Mouse (Mus musculus) frontal cortex, postnatal 36 days (tissue): Measurements from ENCODE around the gene Flot1.

Source experiments
- DNase-seq, 2 experiments: peaks; one replicate each; pipeline ENCODE4 v3.0.0; 2022; ENCODE audit warnings: low spot score in 2 of 2

Gene Flot1

DNA sequence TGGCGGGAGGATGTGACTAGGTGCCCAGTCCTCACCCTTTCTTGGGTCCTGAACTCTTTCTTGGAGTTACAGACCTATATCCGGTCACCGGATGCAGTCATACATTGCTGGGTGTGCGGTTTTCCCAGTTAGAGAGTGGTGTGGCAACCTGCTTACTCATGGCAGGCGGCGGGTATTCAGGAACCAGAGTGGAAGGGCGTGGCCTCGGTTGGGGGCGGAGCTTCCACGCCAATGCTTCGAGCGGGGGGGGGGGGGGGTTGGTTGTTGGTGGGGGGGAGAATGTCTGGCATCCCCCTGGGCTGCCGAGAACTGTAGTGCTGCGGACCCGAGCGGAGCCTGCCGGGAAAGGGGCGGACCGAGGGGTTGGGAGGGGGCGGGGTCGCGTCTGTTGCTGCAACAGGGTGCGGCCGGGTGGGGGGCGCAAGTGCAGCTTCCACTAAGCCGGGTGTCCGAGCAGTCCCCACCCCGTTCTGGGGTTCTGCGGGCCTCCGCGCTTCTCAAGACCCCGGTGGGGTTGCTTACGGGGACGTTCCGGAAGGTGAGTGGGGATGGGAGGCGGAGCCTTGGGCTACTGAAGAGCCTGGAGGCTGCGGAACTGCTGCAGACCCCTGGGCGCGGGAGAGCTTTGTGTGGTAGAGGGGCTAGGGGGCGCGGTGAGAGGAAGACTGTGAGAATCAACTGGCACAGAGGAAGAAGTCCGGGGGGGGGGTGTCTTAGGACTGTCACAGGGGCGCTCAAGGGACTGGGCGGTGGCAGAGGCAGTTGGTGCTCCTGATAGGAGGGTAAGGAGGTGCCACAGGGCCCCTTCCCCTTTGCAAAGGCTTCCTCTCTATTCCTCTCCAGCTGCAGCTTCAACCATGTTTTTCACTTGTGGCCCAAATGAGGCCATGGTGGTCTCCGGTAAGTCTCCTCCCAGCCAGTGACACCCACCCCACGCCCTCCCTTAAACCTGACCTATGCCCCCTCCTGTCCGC lies at the start of gene Flot1:
Gene Flot1, plus strand, starts transcription at position 267 of the 974 bp plus-strand sequence.
- DNase-seq = peak; percentile 73 to 75

DNA sequence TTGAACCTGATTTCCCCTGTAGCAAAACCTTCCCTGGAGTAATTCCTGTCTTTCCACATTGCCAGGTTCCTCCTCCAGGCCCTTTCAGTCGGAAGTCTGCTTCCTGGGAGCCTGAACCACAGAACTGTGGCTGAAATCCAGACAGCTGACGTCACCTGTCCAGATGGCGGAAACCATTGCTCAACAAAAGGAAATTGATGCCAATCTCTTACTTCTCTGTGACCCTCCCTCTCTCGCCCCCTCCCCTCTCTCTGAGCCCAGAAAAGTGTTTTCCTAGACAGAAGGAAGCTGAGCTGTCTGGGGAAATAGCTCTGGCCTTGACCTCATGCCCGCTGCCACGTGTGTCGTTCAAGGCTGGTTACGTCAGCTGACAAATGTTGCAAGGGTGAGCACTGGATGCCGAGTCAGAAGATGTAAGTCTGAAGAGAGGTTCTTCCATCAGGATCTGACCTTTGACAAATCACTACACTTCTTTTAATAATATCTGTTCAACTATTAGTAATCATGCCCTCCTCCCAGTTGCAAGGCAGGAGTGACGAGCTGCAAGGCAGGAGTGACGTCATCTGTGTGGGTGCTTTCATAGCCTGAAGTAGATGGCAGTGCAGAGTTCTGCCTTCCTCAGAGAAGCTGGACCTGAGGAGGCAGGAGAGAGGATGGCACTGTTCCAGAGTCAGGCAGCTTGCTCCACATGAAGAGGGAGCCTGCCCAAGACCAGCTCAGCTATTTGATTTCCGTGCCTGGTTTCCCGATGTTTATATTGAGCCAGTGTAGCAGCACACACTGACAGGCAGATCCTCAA lies 46.0 kb upstream of the Flot1 start:
- DNase-seq = peak; percentile 75 to 77

DNA sequence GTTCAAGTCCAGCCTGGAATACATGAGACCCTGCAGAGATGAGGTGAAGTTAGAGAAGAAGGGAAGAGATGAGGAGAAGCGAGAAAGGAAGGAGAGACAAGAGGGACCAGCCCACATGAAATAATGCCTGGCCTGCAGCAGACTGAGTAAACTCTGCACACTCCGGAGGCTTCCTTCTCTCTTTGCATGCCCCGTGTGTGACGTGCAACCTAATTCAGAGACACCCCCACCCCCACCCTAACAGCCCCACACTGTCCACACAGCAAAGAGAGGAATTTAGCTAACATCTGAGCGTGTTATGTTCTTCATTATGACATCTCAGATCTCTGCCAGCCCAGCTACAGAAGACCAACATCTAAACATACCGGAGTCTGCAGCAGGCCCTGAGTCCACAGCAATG lies 44.1 kb upstream of the Flot1 start:
- no peak for DNase-seq

DNA sequence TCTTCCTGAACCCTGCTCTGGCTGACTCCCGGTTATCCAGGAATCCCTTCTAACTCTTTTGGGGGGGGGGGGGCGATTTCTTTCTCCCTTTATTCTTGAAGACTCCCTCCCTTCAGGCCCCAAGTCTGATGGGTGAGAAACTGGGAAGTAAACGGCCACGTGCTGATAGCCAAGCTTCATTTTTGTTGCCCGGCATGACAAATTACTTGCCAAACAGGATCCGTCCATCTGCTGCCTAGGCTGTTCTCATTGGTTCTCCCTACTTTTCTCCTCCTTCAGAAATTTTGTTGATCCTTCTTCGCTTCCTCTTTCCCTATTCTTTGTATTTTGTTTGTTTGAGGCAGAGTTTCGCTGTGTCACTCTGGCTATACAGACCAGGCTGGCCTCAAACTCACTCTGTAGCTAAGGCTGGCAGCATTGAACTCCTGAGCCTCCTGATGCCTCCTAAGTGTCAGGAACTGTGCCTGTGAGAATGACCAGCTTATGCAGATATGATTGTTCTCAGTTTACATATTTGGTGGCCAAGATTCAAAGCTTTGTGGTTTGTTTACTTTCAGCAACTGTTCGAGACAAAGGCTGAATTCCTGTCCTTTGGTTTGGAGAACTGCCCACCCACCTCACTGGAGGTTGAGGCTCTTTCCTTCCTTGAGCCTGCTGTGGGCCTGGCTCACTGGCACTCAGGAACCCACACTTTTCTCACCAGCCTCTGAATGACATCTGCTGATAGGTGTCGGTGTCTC lies 43.4 kb upstream of the Flot1 start:
- no peak for DNase-seq

DNA sequence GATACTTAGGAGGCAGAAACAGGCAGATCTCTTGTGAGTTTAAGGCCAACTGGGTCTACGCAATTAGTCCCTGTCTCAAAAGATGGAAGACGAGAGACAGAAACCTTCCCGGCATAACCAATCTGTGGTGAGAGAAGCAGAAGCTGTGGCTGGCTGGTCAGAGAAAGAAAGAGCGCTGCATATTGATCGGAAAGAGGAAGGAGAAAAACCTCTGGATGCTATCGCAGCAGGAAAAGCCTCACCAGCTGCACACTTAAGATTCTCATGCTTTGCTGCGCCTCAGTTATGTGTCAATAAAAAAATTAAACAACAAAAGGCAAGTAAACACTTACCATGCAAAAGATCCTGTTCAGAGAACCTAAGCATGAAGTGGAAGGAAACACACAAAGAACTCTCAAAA lies 42.7 kb upstream of the Flot1 start:
- DNase-seq = no peak

DNA sequence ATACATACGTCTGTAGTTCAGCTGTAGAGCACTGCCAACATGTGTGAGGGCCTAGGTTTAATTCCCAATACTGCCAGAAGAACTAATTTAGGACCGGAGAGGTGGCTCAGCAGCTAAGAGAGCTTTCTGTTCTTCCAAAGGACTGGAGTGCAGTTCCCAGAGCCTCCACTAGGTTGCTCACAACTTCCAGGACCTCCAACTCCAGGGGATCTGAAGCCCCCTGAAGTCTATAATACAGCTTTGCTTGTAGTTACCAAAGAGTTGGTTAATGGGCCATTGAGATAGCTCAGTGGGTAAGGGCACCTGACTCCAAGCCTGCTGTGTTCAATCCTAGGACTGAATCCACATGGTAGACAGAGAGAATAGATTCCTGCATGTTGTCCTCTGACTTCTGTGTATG lies 40.6 kb upstream of the Flot1 start:
- no peak for DNase-seq

DNA sequence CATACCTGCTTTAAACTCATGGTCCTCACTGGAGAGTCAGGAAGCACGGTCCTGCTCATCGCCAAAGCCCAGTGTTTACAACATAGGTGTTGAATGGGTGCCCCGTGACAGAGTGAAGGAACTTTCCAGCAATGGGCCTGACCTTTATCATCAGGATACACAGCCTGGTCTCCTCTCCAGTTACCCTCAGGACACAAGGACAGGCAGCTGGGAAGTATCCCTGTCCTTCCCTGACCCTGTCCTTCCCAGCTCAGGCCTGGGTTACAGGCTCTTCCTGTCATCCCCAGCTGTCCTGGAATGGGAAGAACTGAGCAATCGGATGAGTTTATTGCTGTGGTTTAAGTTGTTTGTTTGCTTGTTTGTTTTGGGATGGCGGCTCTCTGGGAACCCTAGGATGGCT lies 40.1 kb upstream of the Flot1 start:
- no peak for DNase-seq

DNA sequence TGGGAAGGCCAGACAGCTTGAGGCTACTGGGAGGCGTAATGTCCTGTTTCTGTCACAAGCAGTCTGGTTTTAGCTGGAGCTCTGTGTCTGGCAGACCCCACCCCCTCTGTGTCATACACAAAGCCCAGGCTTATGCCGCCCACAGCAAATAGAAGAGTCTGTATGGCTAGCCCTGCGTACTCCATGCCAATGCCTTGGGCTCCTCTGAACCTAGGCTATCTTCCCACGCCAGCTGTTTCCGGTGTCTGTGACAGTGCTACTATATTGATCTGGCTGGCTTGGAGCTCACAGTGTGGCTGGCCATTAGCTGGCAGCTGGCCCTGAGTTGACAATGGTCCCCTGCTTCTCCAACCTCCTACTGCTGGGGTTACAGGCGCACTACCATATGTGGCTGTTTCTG lies 39.1 kb upstream of the Flot1 start:
- peak in 1 of 2 experiments; percentile 10 for DNase-seq

DNA sequence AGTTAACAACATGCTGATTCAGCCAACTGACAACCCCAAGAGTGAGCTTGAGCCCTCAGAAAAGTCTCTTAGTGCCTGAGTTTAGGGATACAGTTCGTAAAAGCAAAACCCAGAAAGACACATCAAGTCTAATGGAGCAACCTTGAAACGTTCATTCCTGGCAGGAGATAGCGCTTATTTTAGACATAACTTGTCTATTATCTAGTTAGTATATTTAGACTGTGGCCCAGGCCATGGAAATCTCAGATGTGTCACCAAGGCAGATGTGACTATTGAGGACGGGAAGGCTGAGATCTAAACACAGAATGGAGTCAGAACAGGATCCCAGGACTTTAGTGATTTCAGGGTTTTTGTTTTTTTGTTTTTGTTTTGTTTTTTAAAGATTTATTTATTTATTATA lies 37.9 kb upstream of the Flot1 start:
- no peak for DNase-seq

DNA sequence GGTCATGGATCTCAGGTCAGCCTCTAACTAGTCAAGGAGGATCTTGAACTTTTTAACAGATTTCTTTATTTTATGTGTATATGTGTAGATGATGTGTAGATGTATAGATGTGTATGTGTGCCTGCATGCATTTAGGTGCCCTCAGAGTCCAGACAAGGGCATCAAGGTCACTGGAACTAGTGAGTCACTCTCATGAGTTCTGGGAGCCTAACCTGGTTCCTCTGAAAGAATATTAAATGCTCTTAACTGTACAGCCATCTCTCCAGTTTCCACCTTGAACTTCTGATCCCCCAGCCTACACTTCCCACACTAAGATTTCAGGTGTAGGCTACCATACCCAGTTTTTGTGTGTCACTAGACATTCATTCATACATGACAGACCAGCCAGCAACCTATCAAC lies 35.5 kb upstream of the Flot1 start:
- no peak for DNase-seq

DNA sequence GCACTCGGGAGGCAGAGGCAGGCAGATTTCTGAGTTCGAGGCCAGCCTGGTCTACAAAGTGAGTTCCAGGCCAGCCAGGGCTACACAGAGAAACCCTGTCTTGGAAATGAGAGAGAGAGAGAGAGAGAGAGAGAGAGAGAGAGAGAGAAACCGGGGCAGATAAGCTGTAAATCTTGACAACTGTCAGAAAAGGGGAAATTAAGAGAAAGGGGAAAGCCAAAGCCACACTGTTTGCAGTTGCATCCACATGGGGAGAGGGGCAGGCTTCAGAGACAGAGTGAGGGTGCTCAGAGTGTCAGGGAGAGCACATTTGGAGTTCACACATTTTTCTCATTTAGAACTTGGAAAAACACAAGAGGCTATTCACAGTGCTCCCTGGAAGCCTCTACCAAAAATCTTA lies 35.0 kb upstream of the Flot1 start:
- no peak for DNase-seq

DNA sequence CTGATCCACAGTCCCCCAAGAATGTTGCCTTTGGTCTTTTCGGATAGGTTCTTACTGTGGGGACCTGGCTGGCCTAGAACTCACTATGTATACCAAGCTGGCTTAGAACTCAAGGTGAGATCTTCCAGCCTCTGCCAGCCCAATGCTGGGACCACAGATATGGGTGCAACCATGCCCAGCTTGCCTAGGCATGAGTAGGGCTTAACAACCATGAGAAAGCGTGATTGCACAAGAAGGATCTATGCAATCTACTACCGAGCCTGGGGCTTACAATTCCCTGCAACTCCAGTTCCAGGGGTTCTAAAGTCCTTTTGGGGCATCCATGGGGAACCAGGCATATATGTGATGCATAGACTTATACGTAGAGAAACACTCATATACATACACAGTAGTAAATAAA lies 32.1 kb upstream of the Flot1 start:
- DNase-seq = no peak

DNA sequence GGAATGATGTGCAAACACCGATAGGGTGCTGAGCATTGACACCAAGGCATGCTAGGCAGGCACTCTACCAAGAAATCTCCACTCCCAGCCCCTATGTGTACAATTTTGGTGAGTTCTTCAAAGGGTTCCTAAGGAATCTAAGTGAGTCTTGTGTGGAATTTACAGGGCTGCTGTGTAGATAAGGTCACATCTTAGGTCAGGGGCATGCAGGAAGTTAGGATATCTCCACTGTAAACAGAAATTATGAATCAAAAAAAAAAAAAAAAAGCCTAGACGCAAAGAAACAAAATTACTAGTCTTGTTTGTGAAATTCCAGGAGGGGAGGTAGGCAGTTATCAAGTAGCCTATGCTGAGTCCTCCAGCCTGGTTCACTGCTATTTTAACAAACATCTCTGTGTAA lies 30.2 kb upstream of the Flot1 start:
- no peak for DNase-seq

DNA sequence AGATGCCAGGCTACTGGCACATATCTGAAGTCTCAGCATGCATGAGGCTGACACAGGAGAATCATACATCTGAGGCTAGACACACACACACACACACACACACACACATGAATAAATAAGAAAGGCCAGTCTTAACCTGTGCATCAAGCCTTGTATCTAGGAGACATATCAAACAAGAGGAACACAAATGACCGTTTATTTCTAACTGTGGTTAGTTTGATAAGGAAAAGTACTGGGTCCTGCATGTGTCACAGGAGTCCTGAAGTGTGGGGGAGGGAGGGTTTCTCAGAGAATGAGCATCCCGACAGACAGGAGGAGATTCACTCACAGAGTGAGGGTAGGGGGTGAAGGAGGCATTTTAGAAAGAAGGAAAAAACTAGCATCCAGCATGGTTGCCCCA lies 27.9 kb upstream of the Flot1 start:
- no peak for DNase-seq

DNA sequence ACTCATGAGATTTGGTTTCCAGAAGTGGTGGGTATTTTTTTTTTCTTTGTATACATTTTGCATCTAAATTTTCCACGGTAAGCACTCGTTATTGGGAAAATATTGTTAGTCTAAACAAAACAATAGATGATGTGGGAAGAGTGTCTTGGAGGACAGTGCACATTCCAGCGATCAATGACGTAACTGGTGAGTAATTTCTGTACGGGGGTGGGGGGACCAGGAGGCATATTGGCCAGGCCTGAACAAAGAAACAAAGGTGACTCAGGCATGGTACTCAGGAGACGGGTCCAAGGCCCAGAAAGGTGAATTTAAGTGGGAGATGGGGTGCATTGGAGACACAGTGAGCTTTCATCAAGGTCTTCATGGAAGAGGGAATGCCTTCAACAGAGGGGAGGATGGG lies 27.4 kb upstream of the Flot1 start:
- no peak for DNase-seq

DNA sequence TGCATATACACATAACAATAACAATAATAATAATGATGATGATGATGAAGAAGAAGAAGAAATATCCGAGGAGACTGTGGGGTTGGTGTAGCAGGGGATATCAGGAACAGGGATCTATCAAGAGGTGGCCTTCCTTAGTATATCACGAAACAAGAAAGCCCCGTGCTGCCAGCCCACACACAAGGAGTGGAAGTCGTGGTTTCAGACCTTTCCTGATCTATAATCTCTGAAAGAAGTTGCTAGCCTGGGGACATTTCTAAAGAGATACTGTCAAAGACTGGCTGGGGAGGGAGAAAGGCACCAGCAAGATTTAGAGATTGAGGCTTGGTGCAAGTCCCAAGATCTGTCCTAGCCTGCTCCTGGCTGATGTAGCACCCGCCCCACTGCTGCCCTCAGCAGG lies 26.2 kb upstream of the Flot1 start:
- DNase-seq = no peak

DNA sequence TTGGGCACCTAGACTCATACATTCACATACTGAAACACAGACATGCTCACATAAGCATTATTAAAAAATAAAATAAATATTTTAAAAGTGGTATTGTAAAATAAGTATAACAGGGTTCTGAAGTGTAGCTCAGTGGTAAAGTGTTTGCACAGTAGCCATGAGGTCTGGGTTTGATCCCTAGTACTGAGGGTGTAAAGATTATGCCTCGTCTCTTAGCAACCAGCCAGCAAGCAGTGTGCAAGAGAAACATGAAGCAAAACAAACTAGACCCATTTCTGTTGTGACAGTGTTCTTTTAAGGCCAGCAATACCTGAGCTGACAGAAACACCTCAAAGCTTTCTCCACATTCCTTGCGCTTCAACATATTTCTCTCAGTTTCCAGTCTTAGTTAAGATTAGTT lies 22.1 kb upstream of the Flot1 start:
- no peak for DNase-seq

DNA sequence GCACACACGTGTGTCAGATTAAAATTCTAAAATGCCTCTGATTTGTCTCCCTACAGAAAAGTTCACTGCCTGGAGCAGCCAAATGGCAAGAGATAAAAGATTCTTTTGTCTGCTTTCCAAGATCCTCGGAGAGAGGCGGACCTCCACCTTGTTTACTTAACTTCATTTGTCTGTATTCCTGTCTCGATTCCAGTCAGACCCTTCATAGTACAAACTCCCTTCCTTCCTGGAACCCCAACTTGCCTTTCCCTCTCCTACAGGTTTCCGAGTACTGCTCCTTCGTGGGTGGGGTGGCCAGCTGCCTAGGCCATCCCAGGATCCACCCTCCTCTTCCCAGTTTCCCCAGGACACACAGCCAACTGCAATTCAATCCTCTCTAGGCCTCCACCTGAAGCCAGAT lies 20.0 kb upstream of the Flot1 start:
- DNase-seq = no peak

DNA sequence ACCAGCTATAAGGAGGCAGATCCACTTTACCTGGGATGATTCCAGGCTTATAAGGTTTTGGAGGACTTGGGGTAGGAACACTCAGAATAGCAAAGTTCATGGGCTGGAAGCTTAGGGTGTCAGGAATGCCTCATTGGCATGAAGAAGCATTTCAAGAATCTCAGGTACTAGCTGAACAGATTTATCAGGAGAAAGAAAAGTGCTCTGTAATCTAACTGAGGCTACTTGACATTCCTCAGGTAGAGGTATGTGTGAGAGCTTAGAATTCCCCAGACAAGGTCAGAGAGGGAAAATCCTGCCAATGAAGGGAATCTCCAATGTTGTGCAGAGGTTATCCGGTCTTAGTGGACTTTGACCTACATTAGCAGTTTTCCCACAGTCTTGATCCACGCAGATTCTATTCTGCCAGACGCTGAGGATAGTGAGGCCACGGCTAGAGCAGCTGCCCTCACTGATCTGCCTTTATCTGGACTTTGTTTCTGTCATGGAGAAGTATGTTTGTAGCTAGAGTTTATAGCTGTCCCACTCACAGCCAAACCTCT lies 19.1 kb upstream of the Flot1 start:
- no peak for DNase-seq

DNA sequence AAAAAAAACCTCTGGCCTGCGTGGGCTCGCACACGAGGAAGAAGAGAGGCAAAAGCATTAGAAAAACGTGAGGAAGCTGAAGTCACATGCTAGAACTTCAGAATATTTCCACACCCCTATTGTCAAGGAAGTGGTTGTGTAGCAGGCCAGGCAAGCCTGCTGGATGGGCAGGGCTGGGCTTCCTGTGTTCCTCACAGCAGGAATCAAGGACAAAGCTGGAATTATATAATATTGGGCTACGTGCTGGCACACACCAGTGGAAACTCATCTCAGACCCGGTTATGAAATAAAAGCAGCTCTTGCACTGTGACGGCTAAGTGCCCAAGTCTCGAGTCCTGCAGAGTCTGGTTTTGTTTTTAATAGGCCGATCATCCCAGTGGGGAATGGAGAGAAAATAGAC lies 15.0 kb upstream of the Flot1 start:
- DNase-seq = no peak

DNA sequence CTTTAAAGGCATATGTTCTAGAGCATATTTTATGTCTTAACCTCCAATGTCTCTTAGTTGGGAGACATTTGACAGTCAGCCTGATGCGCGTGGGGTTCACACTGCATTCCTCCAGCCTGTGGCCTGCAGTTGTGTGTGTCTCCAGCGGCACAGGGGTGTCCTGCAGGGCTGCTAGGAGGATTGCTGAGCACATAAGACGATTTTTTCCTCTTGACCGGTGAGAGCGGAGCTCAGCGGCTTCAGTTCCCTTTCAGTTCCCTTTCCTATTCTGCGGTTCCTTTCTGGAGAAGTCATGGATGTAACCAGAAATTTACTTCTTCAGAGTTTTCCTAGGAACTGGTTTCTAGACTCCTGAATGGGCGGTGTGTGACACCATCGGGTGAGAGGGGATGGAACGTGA lies 13.6 kb upstream of the Flot1 start:
- no peak for DNase-seq
